Mouse (Mus musculus) megakaryocyte, embryonic 14.5 days (primary cell): ENCODE measurements at regions not wholly inside any gene's neighbourhood (a gene's known extent, or its start where the extent isn't known, plus 50 kb on each side); places are given as distances from the start of the nearest gene placed in this dataset.

Source experiments
- FLI1 ChIP-seq: IDR thresholded peaks from 2 replicates; pipeline ENCODE4 v1.6.1; 2012; ENCODE audit warnings: low read length, inconsistent platforms, mixed read lengths
- GATA1 ChIP-seq: IDR thresholded peaks from 3 replicates; pipeline ENCODE4 v1.6.1; 2012; ENCODE audit warnings: mixed read lengths, low read length, inconsistent platforms, borderline replicate concordance

- TF ChIP-seq GATA1 (no peak), FLI1 (no peak)
Observed at GRCm38 (mm10) chr5:119579288-119579687, 91.2 kb upstream of the Tbx3 start.
